Mouse (Mus musculus) liver, adult (tissue): Measurements from ENCODE around the gene Vdac1.

Experiments
- GATA4 ChIP-seq: IDR thresholded peaks from 2 replicates; pipeline ENCODE4 v1.6.1; 2014; ENCODE audit warnings: mild to moderate bottlenecking, low read length; ENCODE audit not compliant: insufficient replicate concordance

Vdac1 gene

DNA sequence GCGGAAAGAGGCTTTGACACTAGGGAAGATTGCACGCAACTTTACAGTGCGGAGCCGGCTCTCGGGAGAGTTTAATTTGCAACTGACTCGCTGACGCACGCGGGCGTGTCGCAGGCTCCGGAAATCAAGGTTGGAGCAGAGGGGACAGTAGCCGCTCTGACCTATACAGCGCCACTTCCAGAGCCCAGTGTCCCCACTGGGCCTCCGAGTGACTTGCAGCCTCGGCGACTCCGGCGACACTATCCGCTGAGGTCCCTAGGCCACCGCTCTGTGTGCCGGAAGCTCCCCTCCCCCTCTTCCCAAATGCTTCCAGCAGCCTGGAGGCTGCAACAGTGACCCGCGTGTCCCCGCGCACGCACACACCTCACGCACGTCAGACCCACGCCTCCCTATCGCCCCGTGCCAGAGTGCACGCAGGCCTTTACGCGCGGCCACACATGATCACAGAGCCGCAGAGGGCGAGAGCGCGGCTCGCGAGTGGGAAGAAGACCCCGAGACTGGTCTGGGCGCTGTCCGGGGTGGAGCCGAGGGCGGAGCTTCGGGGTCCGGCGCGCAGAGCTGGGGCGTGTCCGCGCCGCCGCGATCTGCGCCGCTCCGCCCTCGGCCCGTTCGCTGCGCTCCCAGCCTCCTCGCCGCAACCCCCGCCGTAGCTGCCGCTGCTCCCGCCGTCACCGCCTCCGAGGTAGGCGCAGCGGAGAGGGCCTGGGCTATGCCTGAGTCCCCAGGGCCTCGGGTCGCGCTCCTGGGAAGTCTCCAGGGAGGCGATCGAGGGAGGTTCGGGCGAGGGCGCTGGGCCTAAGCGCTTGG lies at the start of gene Vdac1:
TSS of gene Vdac1 (plus strand) at position 390 of the 807 bp plus-strand sequence.
- peak; percentile 42; the same call in 1 of the 2 replicates for TF ChIP-seq GATA4

GRCm38 (mm10) chr11:52314102-52314793 lies 46.4 kb upstream of the Vdac1 start:
- TF ChIP-seq GATA4, result no peak

DNA sequence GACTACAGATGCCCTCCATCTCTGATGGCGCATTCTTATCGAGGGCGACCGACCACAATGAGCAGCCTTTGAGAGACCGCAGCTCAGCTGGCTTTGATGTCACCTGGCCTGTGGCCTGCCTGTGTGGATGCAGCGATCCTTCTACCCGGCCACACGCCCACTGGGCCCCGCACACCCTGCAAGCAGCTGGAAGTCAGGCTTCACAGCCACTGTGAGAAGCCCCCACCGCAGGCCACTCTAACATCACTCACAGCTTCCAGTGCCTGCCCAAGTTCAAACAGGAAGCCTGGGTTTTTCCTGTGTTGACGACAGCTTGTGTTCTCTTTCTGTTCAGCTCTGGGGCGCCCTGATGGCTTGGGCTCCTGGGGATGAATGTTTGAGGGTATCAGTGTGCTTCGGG lies 42.2 kb upstream of the Vdac1 start:
- no peak for TF ChIP-seq GATA4

DNA sequence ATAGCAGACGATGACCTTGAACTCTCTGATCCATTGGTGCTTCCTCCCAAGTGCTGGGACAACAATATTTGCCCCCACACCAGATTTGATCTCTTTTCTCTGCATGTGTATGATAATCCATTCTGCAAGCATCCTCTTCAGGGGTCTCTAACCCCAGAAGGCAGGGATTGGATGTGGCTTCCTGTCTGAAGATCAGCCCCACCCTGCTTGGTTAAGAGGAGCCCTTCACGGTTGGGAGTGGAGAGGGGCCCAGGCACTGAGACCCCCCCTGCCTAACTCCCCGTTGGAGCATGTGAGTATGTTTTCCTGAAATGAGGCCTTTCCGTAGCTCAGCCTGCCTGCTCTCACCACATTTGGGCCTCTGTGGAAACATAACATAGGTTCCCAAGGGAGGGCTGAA lies 41.0 kb upstream of the Vdac1 start:
- TF ChIP-seq GATA4, result no peak

- no peak for TF ChIP-seq GATA4
These were observed 40.1 kb upstream of the Vdac1 start for GRCm38 (mm10) chr11:52320529-52320928.

DNA sequence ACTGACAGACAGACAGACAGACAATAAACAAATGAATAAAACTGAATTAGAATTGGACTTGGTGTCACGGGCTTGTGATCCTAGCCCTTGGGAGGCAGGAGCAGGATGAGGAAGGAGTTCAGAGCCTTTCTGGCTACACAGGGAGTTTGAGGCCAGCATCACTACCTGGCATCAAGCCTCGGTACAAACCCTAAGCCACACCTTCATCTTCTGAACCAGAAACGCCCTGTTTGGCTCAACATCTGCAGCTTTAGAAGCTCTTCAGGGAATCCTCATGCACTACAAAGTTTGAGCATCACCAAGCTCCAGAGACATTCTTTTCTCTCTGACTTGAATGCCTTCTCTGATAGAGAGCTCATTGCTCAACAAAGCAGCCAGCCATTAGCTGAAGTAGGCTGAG lies 39.1 kb upstream of the Vdac1 start:
- TF ChIP-seq GATA4, result no peak

DNA sequence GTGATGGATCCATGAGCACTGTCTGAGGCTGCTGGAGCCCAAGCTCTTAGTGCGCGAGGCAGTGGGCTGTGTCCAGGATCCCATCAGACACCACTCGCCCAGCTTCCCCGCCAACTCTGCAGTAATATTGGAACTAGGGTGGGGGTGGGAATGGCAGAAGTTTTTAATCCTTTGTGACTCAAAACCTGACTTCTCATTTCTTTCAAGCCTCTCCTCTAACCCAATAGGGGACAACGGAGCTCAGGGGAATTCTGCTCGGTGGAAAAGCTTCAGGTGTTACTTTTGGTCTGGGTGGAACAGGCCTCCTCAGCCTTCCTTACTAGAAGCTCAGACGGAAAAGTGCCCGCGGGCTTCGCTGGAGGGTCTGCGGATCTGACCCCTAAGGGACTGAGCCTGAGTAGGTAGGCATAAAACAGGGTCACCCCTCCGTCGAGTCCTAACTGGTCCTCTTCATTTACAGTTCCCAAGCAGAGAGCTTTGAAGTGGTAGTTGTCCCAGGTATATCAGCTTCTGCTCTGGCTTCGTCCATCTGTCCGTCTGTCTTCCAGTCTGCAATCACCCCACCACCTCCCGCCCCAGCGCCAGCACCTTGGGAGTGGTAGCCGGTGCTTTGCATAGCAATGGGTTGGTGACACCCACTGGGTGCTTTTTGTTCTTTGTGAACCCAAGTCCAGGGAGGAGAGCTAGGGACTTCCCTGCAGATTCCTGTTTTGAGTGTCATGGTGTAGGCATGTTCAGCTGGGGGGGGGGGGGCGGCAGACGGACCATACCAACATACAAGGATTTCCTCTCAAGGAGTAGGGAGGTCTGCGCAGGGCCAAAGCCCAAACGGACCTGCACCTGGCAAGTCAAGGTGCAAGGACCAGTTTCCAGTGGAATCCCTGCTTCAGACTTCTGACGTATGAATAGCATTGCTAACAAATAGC lies 36.0 kb upstream of the Vdac1 start:
- TF ChIP-seq GATA4, result no peak

GRCm38 (mm10) chr11:52327313-52327712 lies 33.3 kb upstream of the Vdac1 start:
- no peak for TF ChIP-seq GATA4

GRCm38 (mm10) chr11:52332421-52333118 lies 28.1 kb upstream of the Vdac1 start:
- TF ChIP-seq GATA4, result no peak

DNA sequence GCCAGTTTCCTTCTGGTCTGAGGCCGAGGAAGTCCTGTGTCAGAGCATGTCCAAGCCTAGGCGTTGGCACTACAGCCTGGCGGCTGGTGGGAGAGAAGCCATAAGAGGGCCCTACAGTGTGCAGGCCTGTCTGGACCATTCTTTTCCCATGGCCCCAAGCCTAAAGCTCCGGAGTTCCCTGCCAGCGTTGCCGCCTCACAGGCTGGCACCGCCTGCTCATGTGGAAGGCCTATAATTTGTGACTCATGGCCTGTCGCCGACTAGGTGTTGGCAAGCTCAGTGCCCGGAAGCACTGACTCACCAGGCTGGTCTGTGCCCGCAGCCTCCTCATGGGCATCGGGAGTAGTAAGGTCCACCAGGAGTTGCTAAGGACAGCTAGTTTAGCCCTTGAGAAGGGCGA lies 27.0 kb upstream of the Vdac1 start:
- no peak for TF ChIP-seq GATA4

DNA sequence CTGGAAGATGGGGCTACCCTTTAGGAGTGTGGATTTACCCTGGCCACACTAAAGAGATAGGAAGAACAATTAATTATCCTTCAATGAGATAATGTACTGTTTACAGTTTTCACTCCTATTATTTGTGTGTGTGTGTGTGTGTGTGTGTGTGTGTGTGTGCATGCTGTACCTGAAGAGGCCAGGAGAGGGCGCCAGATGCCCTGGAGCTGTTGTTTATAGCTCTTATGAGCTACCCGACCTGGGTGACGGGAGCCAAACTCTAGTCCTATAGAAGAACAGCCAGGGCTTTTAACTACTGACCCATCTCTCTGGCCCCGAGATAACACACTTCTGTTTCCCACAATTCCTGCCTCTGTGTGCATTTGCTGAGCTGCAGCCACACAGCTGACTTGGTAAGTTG lies 25.4 kb upstream of the Vdac1 start:
- no peak for TF ChIP-seq GATA4

DNA sequence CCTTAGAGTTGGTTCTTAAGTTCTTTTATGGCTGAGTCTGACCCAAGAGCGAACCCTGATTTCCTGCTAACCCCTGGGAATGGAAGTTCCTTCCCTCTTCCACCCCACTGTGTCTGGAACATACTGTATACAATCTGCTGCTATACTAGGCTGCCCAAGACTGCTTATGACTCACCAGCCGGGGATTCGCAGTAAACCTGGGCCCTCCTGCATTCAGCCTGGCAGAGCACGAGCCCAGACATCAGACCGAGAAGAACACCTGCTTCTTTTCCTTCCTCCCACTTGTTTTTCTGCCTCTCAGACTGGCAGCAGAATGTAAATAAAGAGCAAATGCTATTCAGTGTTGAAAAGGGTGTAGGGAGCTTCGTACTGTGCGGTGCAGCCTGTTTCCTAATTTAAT lies 24.7 kb upstream of the Vdac1 start:
- no peak for TF ChIP-seq GATA4

- TF ChIP-seq GATA4, result no peak
These were observed 22.9 kb upstream of the Vdac1 start for GRCm38 (mm10) chr11:52337651-52338295.

DNA sequence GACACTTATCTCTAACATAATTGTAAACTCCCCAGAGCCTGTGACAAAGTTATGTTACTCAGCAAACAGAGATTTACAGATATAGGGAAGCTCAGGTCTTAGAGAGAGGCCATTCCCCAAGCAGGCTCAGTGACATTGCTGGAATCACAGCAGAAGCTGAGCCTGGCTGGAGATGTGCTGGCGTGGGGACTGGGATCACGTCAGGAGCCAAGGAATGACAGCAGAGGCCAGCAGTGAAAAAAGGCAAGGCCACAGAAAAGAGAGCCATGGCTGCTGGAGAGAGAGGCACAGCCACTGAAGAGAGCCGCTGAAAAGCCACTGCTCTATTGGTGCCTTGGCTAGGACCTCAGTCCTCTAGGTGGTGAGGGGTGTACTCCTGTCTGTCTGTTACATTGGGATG lies 22.3 kb upstream of the Vdac1 start:
- TF ChIP-seq GATA4, result no peak
